Mouse (Mus musculus): ENCODE data around the gene Anxa11.

DNA sequence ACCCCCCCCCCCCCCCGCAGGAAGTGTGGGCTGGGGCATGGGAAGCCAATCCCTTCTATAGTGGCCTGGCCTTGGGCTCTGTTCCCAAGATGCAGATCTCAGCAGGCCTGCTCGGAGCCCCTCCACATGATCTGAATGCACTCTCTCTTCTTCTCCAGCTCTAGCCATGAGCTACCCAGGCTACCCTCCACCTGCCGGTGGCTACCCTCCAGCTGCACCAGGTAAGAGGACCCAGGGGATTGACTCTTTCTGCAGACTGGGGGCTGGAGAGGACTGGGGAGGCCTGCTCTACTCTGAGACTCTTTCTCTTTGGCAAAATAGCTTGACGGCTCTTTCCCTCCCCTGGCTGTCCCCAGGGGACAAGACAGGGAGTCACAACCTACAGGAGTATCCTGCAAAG lies 26.8 kb downstream of the Anxa11 start:
- no peak for TF ChIP-seq POLR2A (IDR thresholded peaks at IDR 0.05; ENCODE audit: extremely low read depth, insufficient read depth, low read length)
- no peak for TF ChIP-seq CTCF (IDR thresholded peaks at IDR 0.05; ENCODE audit: low read depth, low read length)

Data from liver, adult 2 months (tissue).